Mouse (Mus musculus) c-Kit-negative CD71-positive TER-119-positive erythroid progenitor cells, embryonic 14.5 days (primary cell): ENCODE data around the gene Zfp385a.

ENCODE experiments used
- DNase-seq: peaks from one replicate; pipeline ENCODE4 v3.0.0-alpha.2; 2013; ENCODE audit warnings: low read depth, low spot score

Zfp385a gene

GRCm38 (mm10) chr15:103308056-103308875 is 31.6 kb downstream of the Zfp385a start:
- no peak for DNase-seq

- peak; percentile 87 for DNase-seq
Measured at GRCm38 (mm10) chr15:103307125-103307524, 32.8 kb downstream of the Zfp385a start.

GRCm38 (mm10) chr15:103305792-103306645 is 33.9 kb downstream of the Zfp385a start:
- no peak for DNase-seq

- DNase-seq: no peak
Measured at GRCm38 (mm10) chr15:103305070-103305678, 34.7 kb downstream of the Zfp385a start.

DNA sequence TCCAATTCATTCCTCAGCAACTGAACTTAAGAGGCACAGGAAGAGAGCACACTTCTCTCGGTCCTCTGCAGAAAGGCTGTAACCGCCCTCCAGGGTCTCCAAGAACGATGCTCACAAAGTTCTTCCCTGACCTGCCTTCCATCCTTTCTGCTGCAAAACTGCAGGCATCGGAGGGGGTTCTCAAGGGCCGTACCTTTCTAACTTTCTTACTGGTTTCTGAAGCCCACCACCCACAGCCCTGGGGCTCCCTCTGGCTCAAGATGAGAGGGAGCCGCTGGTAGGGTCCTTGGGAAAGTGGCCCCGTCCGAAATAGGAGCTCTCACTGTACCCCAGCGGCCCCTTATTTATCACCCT is 35.3 kb downstream of the Zfp385a start:
- no peak for DNase-seq

- no peak for DNase-seq
Measured at GRCm38 (mm10) chr15:103303916-103304615, 35.8 kb downstream of the Zfp385a start.

DNA sequence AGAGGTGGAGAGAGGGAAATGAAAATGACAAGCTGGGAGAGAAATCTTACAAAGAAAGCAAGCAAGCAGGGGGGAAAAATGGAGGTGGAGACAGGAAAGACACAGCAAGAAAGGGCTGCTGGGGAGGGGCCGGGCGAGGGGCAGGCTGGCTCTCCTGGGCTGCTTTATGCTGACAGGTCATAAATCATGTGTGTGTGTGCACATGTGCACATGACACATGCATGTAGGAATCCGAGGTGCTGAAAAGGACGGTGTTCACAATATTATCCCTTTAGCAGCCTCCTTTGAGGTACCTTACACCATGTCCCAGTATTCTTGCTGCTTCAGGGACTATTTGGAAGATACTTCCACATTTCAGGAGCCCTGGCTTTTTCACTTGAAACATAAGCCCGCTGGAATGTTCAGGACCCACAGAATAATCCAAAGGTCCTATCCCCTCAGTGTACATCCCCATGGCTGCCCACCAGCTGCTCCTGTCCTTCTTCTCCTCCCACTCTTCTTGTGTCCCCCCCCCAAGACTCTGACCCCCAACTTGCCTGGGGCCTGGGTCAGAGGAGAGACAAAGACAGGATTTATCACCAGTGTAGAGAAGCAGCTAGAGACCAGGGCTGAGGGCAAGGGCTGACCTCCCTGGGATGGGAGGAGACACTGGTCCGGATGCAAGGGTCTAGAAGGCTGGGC is 37.4 kb downstream of the Zfp385a start:
- DNase-seq: no peak

DNA sequence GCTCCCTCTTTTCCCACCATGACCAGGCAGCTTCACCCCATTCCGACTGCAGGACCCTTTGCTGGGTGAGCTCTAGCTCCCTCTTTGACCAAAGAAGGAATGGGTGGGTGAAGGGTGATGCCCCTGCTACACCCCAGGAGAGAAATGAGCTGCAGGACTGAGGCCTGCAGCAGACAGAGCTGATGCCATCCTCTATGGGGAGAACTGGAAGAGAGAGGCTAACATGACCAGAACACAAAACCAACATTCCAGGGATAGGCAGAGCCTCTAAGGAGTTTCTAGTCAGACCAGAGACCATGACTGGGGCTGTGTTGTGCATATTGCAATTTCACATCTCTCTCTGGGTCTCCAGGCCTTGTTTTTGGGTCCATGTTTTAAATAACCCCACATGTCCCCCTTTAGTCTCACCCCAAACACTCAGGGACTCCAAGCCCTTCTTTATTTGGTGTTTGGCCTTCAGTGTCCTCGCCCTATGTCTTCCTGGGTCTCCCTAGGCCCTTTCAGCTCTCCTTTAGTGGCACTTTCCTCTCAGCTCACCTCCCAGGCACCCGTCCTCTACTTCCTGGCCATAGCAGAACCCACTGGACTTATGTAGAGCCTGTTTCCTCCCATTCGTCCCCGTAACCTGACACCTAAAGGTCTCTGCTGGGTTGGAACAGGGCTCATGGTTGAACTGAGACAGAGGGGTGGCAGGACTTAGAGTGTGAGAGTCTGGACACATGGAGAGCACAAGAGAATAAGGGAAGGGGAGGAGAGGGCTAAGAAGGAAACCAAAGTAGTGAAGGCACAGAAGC is 38.1 kb downstream of the Zfp385a start:
- DNase-seq: no peak

DNA sequence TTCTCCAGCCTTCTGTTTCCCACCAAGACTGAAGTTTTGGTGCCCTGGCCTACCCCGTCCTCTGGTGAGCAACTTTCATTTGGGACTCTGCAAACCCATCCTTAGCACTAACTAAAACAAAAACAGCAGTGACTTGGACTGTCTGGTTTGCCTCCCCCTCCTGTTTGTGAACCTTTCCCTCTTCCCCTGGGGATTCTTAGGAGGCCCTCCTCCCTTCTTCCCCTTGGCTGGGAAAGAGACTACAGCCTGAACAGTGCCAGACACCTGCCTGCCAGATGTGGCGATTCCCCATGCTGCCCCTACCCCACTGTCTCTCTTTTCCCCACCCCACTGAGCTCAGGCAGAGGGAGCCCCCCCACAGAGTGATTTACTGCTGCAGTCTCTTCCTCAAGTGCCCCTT is 38.8 kb downstream of the Zfp385a start:
- DNase-seq: no peak

DNA sequence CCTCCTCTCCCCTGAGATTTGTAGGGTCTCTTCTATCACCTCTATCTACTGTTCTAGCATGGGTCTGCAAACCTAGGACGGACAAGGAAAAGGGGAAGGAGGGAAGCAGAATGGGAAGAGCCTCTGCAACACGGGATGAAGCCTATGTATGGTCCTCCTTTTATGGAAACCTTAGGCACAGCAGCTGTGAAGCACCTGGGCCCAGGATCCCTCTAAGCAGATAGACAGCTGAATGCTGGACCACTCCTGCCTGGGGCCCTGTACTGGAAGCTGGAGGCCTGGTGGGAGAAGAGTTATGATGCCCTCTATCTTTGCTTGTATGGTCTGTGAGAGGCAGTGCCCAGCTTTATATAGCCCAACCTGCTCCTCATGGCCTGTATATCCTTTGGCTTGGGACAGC is 39.3 kb downstream of the Zfp385a start:
- no peak for DNase-seq

DNA sequence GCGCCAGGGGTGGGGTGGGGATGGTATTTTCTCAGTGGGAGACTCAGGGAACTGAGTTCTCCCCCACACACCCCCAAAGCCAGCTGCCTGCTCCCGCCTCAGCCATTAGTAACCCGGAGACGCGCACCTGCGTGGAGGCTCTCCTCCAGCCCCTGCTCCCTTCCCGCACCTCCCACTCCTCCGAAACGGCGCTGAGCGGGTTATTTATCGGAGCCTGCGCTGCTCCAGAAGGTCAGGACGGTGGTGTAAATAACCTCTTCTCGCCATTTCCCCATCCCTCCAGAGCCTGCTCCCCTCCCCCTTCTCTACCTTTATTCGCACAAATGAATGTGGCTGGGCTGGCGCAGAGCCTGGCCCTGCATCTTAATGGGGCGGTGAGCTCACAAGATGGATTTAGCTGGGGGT is 39.8 kb downstream of the Zfp385a start:
- DNase-seq: no peak

DNA sequence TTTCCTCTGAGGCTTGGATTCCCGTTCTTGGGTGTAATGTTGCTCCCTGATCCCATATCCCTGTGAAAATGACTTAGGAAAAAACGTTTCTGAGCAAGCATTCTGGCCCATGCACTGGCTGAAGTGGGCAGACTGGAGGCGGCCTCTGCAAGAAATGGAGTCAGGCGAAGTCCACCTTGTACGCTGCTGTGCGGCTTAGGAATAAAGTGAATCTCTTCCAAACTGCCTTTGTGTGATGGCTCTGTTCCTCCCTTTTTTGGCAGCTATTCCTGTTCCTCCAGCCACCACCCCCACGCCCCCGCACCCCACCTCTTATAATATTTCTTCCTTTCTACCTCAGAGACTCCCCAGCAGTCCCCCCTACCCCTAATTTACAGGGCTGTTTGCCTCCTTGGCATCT is 40.2 kb downstream of the Zfp385a start:
- DNase-seq: no peak

- DNase-seq: no peak
Measured at GRCm38 (mm10) chr15:103298861-103299616, 40.9 kb downstream of the Zfp385a start.

DNA sequence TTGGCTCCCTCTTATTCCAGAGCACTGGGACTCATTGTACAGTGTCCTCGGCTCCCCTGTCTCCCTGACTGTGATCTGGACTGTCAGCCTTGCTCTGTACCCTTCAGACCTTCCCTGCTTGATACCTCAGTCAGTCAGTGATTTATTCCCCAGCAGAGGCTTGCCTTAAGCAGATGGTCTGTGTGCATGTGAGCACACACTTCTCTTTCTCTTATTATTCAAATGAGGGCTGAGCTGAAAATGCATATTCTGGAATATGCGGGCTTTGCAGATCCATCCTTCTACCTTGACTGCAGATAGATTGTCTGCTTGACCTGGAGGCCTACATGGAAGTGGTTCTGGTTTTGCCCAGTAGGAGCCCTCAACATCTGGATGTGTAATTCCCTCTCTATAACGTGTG is 41.9 kb downstream of the Zfp385a start:
- DNase-seq: no peak

DNA sequence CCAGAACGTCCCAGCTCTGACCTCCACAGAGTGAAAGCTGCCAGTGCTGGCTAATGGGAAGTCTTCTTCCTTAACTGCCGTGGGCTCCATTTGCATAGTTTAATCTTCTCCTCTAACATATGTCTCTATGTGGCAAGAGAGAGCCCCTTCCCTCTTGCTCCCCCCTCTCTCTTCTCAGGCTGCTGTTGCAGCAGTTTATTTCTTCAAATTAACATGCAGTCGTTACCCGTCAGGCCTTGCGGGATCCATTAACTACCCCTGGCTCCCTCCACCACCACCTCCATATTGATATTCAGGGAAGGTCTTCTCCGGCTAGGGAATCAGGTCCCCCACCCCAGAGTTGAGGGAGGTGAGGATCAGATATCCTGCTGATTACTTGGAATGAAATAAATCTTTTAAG is 42.6 kb downstream of the Zfp385a start:
- no peak for DNase-seq

DNA sequence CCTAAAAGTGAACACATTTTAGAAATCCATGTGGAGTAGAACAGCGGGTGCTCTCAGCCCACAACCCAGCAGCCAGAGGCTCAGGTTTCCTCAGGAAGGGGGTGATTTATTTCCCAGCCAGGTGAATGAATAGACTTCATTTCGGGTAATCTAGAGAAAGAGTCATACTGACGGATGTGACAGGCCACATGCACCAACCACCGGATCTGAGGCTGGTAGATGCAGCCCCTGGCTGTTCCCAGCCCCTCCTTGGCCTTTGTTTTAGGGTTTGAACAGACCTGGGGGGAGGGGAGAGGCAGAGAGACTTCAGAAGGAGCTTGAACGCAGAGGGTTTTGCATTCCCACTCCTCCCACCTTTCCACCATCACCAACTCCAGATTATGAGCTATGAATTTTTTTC is 44.0 kb downstream of the Zfp385a start:
- no peak for DNase-seq

DNA sequence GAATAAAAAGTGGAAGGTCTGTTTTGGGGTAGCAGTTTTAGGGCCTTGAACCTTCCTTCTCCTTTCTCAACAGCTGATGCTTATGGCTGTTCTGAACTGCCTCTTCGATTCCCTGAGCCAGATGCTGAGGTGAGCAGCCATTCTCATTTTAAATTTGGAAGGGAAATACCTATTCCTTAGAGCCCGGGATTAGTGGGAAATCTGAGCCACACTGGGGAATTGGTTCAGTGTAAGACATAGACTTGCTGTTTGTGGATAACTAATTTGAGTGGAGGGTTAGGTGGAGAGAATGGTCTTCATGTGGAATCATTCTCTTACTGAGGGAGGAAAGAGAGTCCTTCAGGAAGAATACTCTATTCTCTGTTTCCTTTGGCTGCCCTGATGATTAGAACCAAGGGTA is 45.2 kb downstream of the Zfp385a start:
- no peak for DNase-seq

- no peak for DNase-seq
Measured at GRCm38 (mm10) chr15:103293375-103293774, 46.5 kb downstream of the Zfp385a start.

DNA sequence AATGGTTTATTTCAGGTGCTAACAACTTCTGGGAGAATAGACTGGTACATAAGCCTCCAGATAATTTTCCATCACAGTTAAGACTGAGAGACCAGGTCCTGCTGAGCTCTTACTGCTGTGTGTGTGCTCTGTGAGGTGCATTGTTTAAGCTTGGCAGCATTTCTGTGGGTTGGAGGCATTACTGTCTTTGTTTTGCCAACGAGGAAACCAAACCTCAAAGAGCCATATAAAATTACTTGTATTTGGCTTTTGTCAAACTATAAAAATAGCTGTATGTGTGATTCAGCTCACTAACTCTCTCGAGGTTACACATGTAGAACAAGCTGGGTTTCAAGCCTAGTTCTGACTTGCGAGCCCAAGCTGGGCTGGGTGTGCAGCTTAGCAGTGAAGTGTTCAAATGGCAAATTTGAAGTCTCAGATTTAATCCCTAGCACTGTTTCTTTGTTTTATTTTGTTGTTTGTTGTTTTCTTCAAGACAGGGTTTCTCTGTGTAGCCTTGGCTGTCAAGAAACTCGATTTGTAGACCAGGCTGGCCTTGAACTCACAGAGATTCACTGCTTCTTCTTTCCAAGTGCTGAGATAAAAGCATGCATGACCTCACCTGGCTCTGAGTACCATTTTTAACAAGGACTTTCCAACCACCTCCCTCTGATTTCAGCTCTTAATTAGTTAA is 47.1 kb downstream of the Zfp385a start:
- no peak for DNase-seq
